Mouse (Mus musculus): ENCODE data around the gene Syncrip. TPM values are rescaled to one million over a fixed set of nuclear protein-coding genes. Genes with fewer than 3 reads are reported as not detected.

The Syncrip gene
- polyA plus RNA-seq, 1 experiment from 2014 or later = 73.8 TPM

DNA sequence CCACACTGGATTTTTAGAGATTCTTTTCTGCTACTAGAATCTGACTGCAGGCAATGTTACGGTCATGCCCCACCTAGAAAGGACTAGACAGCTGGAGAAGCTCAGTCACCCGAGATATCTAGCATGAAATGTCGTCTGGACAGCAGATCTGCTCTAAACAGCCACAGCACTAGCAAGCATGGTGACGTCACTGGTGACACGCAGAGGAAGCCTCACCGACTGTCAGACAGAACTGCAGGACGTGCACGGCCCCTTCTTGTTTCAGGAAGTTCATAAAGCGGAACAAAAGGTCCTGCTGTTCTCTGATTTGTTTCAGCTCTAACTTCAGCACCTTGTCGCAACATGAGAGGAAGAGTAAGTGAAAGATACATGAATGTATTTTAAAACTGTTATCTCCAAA lies 78.3 kb downstream of the Syncrip start:
- Histone ChIP-seq H3K27me3 (ENCODE audit: insufficient read depth, low read length) (no peaks in the 10 kb centered on the region), H3K27ac (no peak overlapping the region), H3K9ac (ENCODE audit: low read depth, low read length) (no peak overlapping the region), H3K9me3 (replicated peaks; ENCODE audit: low read length) (no peaks in the 10 kb centered on the region), H3K4me2 (ENCODE audit: low read length) (no peak overlapping the region), H3K4me1 (replicated peaks; ENCODE audit: insufficient read depth, low read length) (no peaks in the 10 kb centered on the region), H3K4me3 (replicated peaks; ENCODE audit: low read depth, low read length) (no peak overlapping the region), H3K36me3 (ENCODE audit: insufficient read depth, low read length) (peaks cover 12% of the 10 kb centered on the region; the same call in 1 of the 2 replicates)
- ATAC-seq (replicated peaks; ENCODE audit: low FRiP score, low read depth) (no peak), DNase-seq (ENCODE audit: low spot score) (peak; percentile 14)
- TF ChIP-seq CTCF (IDR thresholded peaks at IDR 0.05; ENCODE audit: low read depth) = no peak
- WGBS = 52% methylated on average over 10 of the region's 10 CpGs

GRCm38 (mm10) chr9:88398461-88398860 lies 83.9 kb downstream of the Syncrip start:
- Histone ChIP-seq H3K27ac (no peak overlapping the region), H3K4me3 (replicated peaks; ENCODE audit: low read depth, low read length) (no peak overlapping the region), H3K4me2 (ENCODE audit: low read length) (no peak overlapping the region), H3K9ac (ENCODE audit: low read depth, low read length) (no peak overlapping the region), H3K27me3 (ENCODE audit: insufficient read depth, low read length) (no peaks in the 10 kb centered on the region), H3K4me1 (replicated peaks; ENCODE audit: insufficient read depth, low read length) (no peaks in the 10 kb centered on the region), H3K9me3 (replicated peaks; ENCODE audit: low read length) (no peaks in the 10 kb centered on the region), H3K36me3 (ENCODE audit: insufficient read depth, low read length) (peaks cover 13% of the 10 kb centered on the region)
- ATAC-seq (replicated peaks; ENCODE audit: low FRiP score, low read depth) (no peak), DNase-seq (ENCODE audit: low spot score) (peak; percentile 40)
- WGBS = 88% methylated on average over 1 of the region's 1 CpGs
- peak; percentile 57 for TF ChIP-seq CTCF (IDR thresholded peaks at IDR 0.05; ENCODE audit: low read depth)

Other genes starting within 250 kb of the Syncrip start
- 4.3 and 4.9 TPM in 2 replicates for gene Nt5e, start 155.4 kb downstream of the Syncrip start, polyA plus RNA-seq (2015; fragmentation: Nextera tagmentation; extraction: Ambion mirVana)
- 20.9 and 24.7 TPM in 2 replicates for gene Snx14, start 43.6 kb downstream of the Syncrip start, polyA plus RNA-seq (2015; fragmentation: Nextera tagmentation; extraction: Ambion mirVana)
- not detected in 2 replicates for gene Gm20537, start 26.0 kb downstream of the Syncrip start, polyA plus RNA-seq (2015; fragmentation: Nextera tagmentation; extraction: Ambion mirVana)
- gene Zfp949, start 65.4 kb upstream of the Syncrip start, polyA plus RNA-seq (2015; fragmentation: Nextera tagmentation; extraction: Ambion mirVana) = 9.0 and 9.7 TPM in 2 replicates
- 0.15 TPM in 1 of 2 replicates, not detected in the other for gene Trim43a, start 98.3 kb upstream of the Syncrip start, polyA plus RNA-seq (2015; fragmentation: Nextera tagmentation; extraction: Ambion mirVana)
- 66.2 and 66.3 TPM in 2 replicates for gene Mthfsl, start 237.7 kb upstream of the Syncrip start, polyA plus RNA-seq (2015; fragmentation: Nextera tagmentation; extraction: Ambion mirVana)
- 0.41 and 0.51 TPM in 2 replicates for gene Bcl2a1d, start 249.3 kb upstream of the Syncrip start, polyA plus RNA-seq (2015; fragmentation: Nextera tagmentation; extraction: Ambion mirVana)

Measured in kidney, postnatal 0 days (tissue).